Mouse (Mus musculus) MN1 (cell line): ENCODE data around the gene Dhrs1.

Experiments used
- DNase-seq: peaks from one replicate; pipeline ENCODE4 v3.0.0-alpha.2; 2016; ENCODE audit warnings: low spot score

Gene Dhrs1

DNA sequence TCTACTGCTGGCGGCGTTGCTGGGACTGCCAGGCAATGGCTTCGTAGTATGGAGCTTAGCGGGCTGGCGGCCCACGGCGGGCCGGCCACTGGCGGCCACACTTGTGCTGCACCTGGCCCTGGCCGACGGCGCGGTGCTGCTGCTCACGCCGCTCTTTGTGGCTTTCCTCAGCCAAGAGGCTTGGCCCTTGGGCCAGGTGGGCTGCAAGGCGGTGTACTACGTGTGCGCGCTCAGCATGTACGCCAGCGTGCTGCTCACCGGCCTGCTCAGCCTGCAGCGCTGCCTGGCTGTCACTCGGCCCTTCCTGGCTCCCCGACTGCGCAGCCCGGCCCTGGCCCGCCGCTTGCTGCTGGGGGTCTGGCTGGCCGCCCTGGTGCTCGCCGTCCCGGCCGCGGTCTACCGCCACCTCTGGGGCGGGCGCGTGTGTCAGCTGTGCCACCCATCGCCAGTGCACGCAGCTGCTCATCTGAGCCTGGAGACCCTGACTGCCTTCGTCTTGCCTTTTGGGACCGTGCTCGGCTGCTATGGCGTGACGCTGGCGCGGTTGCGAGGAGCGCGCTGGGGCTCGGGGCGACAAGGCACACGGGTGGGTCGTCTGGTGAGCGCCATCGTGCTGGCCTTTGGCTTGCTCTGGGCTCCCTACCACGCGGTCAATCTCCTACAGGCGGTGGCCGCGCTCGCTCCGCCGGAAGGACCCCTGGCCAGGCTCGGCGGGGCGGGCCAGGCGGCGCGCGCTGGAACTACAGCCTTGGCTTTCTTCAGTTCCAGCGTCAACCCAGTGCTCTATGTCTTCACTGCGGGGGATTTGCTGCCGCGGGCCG is 16.7 kb upstream of the Dhrs1 start:
- DNase-seq, result no peak

- DNase-seq, result no peak
Measured at GRCm38 (mm10) chr14:55761163-55761562, 15.7 kb upstream of the Dhrs1 start, which contains the start of gene Ltb4r2. Gene Ltb4r2 (plus strand): TSS chr14:55761428.

GRCm38 (mm10) chr14:55760156-55760555 is 14.7 kb upstream of the Dhrs1 start:
- peak; percentile 79 for DNase-seq

DNA sequence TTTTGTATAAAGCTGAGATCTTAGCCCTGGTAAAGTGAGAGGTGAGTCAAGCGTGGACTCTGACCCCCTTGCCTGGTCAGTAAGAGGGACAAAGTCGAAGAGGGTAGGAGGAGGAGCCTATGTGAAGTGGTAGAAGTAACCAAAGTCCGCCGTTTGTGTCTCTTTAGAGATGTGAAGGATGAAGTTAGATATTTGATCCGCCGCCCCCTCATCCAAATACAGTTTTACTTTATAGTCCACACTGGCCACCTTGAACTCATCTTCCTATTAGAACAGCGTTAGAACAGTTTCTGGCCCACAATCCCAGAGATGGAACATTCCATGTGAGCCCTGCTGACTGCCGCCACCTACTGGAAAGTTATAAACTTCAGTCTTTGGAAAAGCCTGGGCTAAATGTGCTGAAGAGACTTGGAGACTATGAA is 12.9 kb upstream of the Dhrs1 start, which contains the start of gene Cideb:
TSS of gene Cideb (minus strand) at position 96 of the 422 bp plus-strand sequence.
- DNase-seq, result peak; percentile 74

- DNase-seq, result no peak
Measured at GRCm38 (mm10) chr14:55757566-55757965, 12.1 kb upstream of the Dhrs1 start.

DNA sequence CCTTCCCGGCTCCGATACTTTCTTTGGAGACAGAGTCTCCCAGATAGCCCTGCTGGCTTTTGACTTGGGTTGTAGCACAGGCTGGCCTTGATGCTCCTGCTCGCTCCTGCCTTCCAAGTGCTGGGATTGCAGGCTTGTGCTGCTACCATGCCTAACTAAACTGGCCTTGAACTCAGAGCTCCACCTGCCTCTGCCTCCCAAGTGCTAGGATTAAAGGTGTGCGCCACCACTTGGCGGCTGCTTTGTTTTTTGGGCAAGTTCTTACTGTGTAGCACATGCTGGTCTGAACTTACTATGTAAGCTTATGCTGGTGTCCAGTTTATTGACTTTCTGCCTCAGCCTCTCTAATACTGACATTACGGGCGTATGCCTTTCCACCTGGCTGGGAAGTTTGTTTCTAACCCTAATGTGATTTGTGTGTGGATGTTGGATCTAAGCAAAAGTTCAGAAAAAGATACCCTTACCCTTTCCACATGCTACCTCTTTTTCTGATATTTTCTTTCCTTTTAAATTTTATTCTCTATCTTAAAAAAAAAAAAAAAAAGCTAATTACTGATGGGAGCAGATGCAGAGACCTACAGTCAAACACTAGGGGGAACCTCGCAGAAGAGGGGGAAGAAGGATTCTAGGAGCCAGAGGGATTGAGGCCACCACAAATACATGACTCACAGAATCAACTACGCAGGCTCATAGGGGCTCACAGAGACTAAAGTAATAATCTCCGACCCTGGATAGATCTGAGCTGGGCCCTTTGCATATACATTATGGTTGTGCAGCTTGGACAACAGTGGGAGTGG is 1.8 kb upstream of the Dhrs1 start:
- DNase-seq, result no peak

DNA sequence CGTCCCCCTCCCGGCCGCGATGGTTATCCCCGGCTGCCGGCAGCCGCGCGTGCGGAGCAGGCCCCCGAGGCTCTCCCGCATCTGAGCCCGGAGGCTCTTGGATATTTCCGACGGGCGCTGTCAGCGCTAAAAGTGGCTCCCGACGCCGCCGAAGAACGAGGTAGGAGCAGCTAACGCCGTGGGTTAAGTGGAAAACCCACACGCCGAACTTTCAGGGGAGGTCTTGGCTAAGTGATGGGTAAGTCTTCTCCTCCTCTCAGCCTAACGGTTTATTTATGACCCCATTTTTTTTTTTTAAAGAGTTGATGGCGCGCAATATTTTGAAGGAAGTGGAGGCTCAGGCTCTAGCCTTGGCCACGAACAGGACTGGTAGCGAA is 359 bp upstream of the Dhrs1 start:
- no peak for DNase-seq

DNA sequence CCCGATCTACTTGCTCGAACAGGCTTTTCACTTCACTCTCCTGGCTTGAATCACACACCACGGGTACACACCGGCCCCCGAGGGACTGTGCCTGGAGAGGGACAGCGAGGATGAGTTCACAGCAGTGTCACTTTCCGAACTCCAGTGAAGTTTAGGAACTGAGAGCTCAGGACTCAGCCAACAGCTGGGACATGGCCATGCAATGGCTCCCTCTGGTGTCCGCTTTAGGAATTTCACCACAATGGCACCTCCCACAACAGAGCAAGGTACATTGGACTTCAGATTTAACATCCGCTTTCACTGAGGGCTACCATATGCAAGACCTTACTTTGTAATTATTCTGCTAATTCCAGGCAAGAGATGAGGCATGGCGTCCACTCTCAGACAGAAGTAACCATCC is 1.8 kb downstream of the Dhrs1 start:
- peak; percentile 82 for DNase-seq

DNA sequence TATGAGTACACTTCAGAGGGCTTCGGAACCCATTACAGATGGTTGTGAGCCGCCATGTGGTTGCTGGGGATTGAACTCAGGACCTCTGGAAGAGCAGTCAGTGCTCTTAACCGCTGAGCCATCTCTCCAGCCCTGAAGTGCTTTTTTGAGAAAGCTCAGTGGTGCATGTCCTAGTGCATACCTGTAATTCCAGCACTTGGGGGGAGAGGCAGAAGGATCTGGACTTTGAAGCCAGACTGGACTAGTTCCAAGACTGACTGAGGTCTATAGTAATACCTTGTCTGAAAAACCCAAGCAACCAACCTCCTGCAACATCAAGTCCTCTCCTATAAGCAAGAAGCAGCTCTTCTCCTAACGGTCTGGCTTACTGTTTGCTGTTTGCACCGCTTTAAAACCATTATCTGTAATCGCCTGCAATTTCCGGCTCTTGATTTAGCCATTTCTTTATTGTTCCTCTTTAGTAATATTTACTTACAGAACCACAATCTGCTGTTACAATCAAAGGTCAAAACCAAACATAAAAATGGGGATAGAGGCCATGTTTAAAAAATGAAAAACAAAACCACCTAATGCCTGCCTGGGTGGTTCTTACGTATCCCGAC is 8.3 kb downstream of the Dhrs1 start:
- DNase-seq, result no peak

GRCm38 (mm10) chr14:55735758-55736157 is 9.7 kb downstream of the Dhrs1 start:
- DNase-seq, result no peak

- DNase-seq, result no peak
Measured at GRCm38 (mm10) chr14:55735334-55735733, 10.2 kb downstream of the Dhrs1 start.

- no peak for DNase-seq
Measured at GRCm38 (mm10) chr14:55734869-55735268, 10.6 kb downstream of the Dhrs1 start.

DNA sequence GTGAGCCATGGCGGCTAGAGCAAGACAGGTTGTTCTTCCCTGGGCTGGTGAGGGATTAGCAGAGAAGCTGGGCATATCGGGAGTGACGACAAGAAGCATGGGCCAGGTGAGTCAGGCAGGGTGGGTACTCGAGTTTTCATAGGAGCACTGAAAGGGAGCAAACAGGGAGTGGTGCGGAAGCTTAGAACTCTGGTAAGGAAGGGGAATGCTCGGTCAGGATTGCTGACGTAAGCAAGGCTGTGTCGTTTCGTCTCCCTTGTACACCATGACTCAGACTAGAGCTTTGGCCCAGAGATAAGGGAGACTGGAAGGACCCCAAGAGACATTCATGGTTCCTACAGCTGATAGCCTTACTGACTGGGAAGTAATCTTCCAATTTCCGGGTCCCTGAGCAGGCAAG is 11.6 kb downstream of the Dhrs1 start:
- no peak for DNase-seq

GRCm38 (mm10) chr14:55730531-55731032 is 14.9 kb downstream of the Dhrs1 start:
- DNase-seq, result no peak

GRCm38 (mm10) chr14:55730116-55730515 is 15.4 kb downstream of the Dhrs1 start:
- DNase-seq, result no peak

- no peak for DNase-seq
Measured at GRCm38 (mm10) chr14:55727889-55728685, 17.4 kb downstream of the Dhrs1 start.

DNA sequence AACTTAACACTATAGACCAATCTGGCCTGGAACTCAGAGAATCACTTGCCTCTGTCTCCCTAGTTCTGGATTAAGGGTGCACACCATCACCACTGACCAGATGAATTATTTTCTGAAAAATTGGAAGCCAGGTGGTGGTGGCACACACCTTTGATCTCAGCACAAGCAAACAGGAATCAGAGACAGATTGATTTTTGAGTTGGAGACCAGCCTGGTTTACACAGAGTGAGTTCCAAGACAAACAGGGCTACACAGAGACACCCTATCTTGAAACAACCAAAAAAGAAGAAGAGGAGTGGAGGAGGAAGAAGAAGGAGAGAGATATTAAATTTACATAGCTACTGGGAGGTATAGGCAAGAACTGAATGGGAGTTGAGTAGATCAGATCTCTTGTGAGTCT is 19.2 kb downstream of the Dhrs1 start:
- no peak for DNase-seq

- peak; percentile 82 for DNase-seq
Measured at GRCm38 (mm10) chr14:55724411-55724871, 21.0 kb downstream of the Dhrs1 start.

- DNase-seq, result peak; percentile 46
Measured at GRCm38 (mm10) chr14:55723433-55723832, 22.1 kb downstream of the Dhrs1 start.

DNA sequence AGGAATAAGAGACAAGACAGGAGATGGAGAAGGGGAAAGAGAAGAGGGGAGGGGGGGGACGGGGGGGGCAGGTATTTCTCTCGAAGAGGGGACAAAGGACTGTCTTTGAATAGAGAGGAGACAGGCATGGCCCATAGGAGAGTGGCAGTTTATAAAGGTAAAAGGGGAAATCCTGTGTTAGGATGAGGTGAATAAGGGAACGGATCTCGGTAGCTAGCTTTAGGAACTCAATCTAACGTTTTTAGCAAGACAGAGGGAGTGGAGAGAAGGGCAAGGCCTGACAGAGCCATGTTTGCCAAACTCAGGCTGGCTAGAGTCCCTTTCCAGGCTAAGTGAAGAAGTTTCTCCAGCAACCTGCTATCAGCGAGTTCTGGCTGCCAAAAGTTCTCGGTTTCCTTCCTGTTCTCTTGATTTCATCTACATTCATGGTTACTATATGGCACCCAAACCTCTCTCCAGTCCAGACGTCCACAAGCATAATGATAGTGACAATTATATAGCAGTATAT is 23.0 kb downstream of the Dhrs1 start:
- DNase-seq, result no peak

DNA sequence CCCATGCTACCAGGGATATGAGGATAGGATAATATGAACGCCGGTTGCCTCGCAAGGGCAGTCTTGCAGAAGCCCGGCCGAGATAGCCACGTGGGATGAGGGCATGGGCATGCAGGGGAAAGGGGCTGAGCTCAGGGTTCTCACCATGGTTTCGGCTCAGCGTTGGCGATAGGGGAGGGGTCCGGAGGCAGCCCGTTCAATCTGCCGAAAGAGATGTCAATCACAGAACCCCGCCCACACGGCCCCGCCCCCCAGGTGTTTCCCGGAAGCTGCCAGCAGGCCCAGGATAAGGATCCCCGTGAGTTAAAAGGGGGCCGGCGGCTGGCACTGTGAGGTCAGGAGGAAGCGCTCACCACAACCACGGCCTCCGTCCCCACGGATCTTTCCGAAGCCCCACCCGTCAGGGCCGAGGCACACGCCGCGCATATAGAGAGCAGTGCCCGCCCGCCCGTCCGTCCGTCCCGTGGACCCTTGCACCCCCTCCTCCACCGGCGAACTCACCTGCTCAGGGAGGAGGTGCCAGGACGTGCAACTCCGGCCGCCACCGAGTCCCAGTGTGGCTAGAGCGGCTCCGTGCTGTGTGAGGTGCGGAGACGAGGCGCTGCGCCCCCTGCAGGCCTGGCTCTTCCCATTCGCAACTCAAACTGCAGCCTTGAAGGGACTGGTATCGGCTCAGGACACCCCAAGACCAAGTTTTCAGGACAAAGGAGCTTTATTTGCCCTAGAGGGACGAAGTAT is 23.6 kb downstream of the Dhrs1 start, which contains the start of gene Rabggta:
TSS of gene Rabggta (minus strand) at position 564 of the 738 bp plus-strand sequence.
- DNase-seq, result peak; percentile 93
